Mouse (Mus musculus) G1E (cell line): ENCODE measurements around the gene Laptm4a.

Experiments used
- CTCF ChIP-seq: IDR thresholded peaks from 2 replicates; pipeline ENCODE4 v1.5.1; 2012; ENCODE audit warnings: low read depth, low read length, inconsistent platforms, mixed read lengths
- GATA1 ChIP-seq: IDR thresholded peaks from 2 replicates; pipeline ENCODE4 v1.6.1; 2012; ENCODE audit warnings: borderline replicate concordance, low read length, inconsistent platforms, mixed read lengths
- POLR2AphosphoS5 ChIP-seq: IDR thresholded peaks from 2 replicates; pipeline ENCODE4 v1.6.1; 2012; ENCODE audit warnings: low read depth, low read length, inconsistent platforms; ENCODE audit not compliant: insufficient replicate concordance
- TAL1 ChIP-seq: conservative IDR thresholded peaks from 2 replicates; pipeline ENCODE4 v1.6.1; 2012; ENCODE audit warnings: low read depth, low read length, inconsistent platforms, mixed read lengths

DNA sequence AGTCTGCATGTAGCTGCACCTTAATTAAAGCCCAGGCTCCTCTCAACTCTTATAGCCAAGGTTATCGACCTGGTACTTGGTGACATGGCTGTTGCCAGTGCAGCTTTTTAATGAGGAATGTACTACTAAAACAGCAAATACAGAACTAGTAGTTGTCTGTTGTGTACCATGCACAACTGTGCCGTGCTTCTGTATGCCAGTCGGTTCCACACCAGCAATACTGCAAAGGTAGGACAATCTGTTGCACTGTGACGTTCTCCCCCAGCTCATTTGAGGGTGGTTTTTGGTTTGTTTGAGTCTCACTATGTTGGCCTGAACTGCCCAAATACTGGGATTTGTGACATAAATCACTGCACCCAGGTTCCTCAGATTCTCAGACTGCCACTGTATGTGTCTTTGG is 18.0 kb downstream of the Laptm4a start:
- TF ChIP-seq CTCF, result no peak
- no peak for TF ChIP-seq TAL1
- no peak for TF ChIP-seq GATA1
- no peak for TF ChIP-seq POLR2AphosphoS5
